Mouse (Mus musculus): ENCODE results near the gene Dbn1. TPM values are rescaled to one million over a fixed set of nuclear protein-coding genes. Genes with fewer than 3 reads are reported as not detected.

Gene Dbn1
- polyA plus RNA-seq, 1 experiment from 2014 or later: 482 TPM

GRCm38 (mm10) chr13:55512379-55513031 is 24.6 kb upstream of the Dbn1 start:
- WGBS: 2% methylated on average over 25 of the region's 25 CpGs
- Histone ChIP-seq H3K4me1 (ENCODE audit: control insufficient read depth, insufficient read depth, low read depth, low read length) (peaks cover 25% of the 10 kb centered on the region), H3K27ac (ENCODE audit: low read depth, low read length) (peak overlapping the region; percentile 87), H3K4me3 (ENCODE audit: low read length) (peak overlapping the region; percentile 87), H3K36me3 (ENCODE audit: control insufficient read depth, insufficient read depth, low read length) (peaks cover 15% of the 10 kb centered on the region), H3K4me2 (ENCODE audit: low read length) (peak overlapping the region; percentile 87), H3K27me3 (replicated peaks; ENCODE audit: control insufficient read depth, insufficient read depth, low read length) (0 out of 2 replicates have a peak, but pooled peaks cover 3% of the 10 kb centered on the region), H3K9me3 (ENCODE audit: control insufficient read depth, low read length) (no peaks in the 10 kb centered on the region), H3K9ac (ENCODE audit: low read depth, low read length) (peak overlapping the region; percentile 97)
- peak; percentile 48 for ATAC-seq

GRCm38 (mm10) chr13:55511492-55511861 is 23.6 kb upstream of the Dbn1 start:
- WGBS: 41% methylated on average over 5 of the region's 5 CpGs
- Histone ChIP-seq H3K4me3 (ENCODE audit: low read length) (no peak overlapping the region), H3K36me3 (ENCODE audit: control insufficient read depth, insufficient read depth, low read length) (peaks cover 21% of the 10 kb centered on the region), H3K4me1 (ENCODE audit: control insufficient read depth, insufficient read depth, low read depth, low read length) (peaks cover 25% of the 10 kb centered on the region), H3K9me3 (ENCODE audit: control insufficient read depth, low read length) (no peaks in the 10 kb centered on the region), H3K4me2 (ENCODE audit: low read length) (peak overlapping the region; percentile 30), H3K27ac (ENCODE audit: low read depth, low read length) (peak overlapping the region; percentile 71), H3K9ac (ENCODE audit: low read depth, low read length) (0 out of 2 replicates have a peak overlapping the region, but pooled peaks have one; percentile 28), H3K27me3 (replicated peaks; ENCODE audit: control insufficient read depth, insufficient read depth, low read length) (0 out of 2 replicates have a peak, but pooled peaks cover 3% of the 10 kb centered on the region)
- no peak for ATAC-seq

- H3K9ac ChIP-seq (ENCODE audit: low read depth, low read length): peak overlapping the region; percentile 28; the same call in 1 of the 2 replicates
Measured at GRCm38 (mm10) chr13:55510668-55511491, 23.0 kb upstream of the Dbn1 start.

GRCm38 (mm10) chr13:55510332-55510667 is 22.4 kb upstream of the Dbn1 start:
- WGBS: 34% methylated on average over 3 of the region's 3 CpGs
- no peak overlapping the region for H3K9ac ChIP-seq (ENCODE audit: low read depth, low read length)

More at GRCm38 (mm10) chr13:55510668-55511491, 23.0 kb upstream of the Dbn1 start:
- Histone ChIP-seq H3K4me3 (ENCODE audit: low read length) (no peak overlapping the region), H3K27me3 (replicated peaks; ENCODE audit: control insufficient read depth, insufficient read depth, low read length) (0 out of 2 replicates have a peak, but pooled peaks cover 3% of the 10 kb centered on the region), H3K4me1 (ENCODE audit: control insufficient read depth, insufficient read depth, low read depth, low read length) (peaks cover 25% of the 10 kb centered on the region), H3K27ac (ENCODE audit: low read depth, low read length) (peak overlapping the region; percentile 71), H3K9me3 (ENCODE audit: control insufficient read depth, low read length) (no peaks in the 10 kb centered on the region), H3K36me3 (ENCODE audit: control insufficient read depth, insufficient read depth, low read length) (peaks cover 26% of the 10 kb centered on the region), H3K4me2 (ENCODE audit: low read length) (peak overlapping the region; percentile 30)
- ATAC-seq: peak; percentile 51
- WGBS: 13% methylated on average over 6 of the region's 6 CpGs

GRCm38 (mm10) chr13:55508531-55508930 is 20.6 kb upstream of the Dbn1 start:
- Histone ChIP-seq H3K4me2 (ENCODE audit: low read length) (no peak overlapping the region), H3K27ac (ENCODE audit: low read depth, low read length) (no peak overlapping the region), H3K4me1 (ENCODE audit: control insufficient read depth, insufficient read depth, low read depth, low read length) (peaks cover 22% of the 10 kb centered on the region), H3K9me3 (ENCODE audit: control insufficient read depth, low read length) (no peaks in the 10 kb centered on the region), H3K9ac (ENCODE audit: low read depth, low read length) (no peak overlapping the region), H3K36me3 (ENCODE audit: control insufficient read depth, insufficient read depth, low read length) (peaks cover 34% of the 10 kb centered on the region), H3K27me3 (replicated peaks; ENCODE audit: control insufficient read depth, insufficient read depth, low read length) (no peaks in the 10 kb centered on the region), H3K4me3 (ENCODE audit: low read length) (no peak overlapping the region)
- 91% methylated on average over 10 of the region's 10 CpGs for WGBS
- ATAC-seq: no peak

More at GRCm38 (mm10) chr13:55510332-55510667, 22.4 kb upstream of the Dbn1 start:
- Histone ChIP-seq H3K27me3 (replicated peaks; ENCODE audit: control insufficient read depth, insufficient read depth, low read length) (0 out of 2 replicates have a peak, but pooled peaks cover 2% of the 10 kb centered on the region), H3K9me3 (ENCODE audit: control insufficient read depth, low read length) (no peaks in the 10 kb centered on the region), H3K27ac (ENCODE audit: low read depth, low read length) (peak overlapping the region; percentile 4; the same call in 1 of the 2 replicates), H3K4me3 (ENCODE audit: low read length) (no peak overlapping the region), H3K4me1 (ENCODE audit: control insufficient read depth, insufficient read depth, low read depth, low read length) (peaks cover 25% of the 10 kb centered on the region), H3K36me3 (ENCODE audit: control insufficient read depth, insufficient read depth, low read length) (peaks cover 32% of the 10 kb centered on the region), H3K4me2 (ENCODE audit: low read length) (no peak overlapping the region)
- no peak for ATAC-seq

- 51% methylated on average over 11 of the region's 11 CpGs for WGBS
- no peak overlapping the region for H3K9ac ChIP-seq (ENCODE audit: low read depth, low read length)
- peaks cover 35% of the 10 kb centered on the region for H3K36me3 ChIP-seq (ENCODE audit: control insufficient read depth, insufficient read depth, low read length)
- no peak for ATAC-seq
- H3K27me3 ChIP-seq (replicated peaks; ENCODE audit: control insufficient read depth, insufficient read depth, low read length): no peaks in the 10 kb centered on the region
- H3K27ac ChIP-seq (ENCODE audit: low read depth, low read length): no peak overlapping the region
- H3K4me3 ChIP-seq (ENCODE audit: low read length): no peak overlapping the region
- H3K4me2 ChIP-seq (ENCODE audit: low read length): no peak overlapping the region
- H3K4me1 ChIP-seq (ENCODE audit: control insufficient read depth, insufficient read depth, low read depth, low read length): peaks cover 22% of the 10 kb centered on the region
- H3K9me3 ChIP-seq (ENCODE audit: control insufficient read depth, low read length): no peaks in the 10 kb centered on the region
Measured at GRCm38 (mm10) chr13:55507877-55508276, 20.0 kb upstream of the Dbn1 start.

GRCm38 (mm10) chr13:55506697-55507096 is 18.8 kb upstream of the Dbn1 start:
- Histone ChIP-seq H3K9me3 (ENCODE audit: control insufficient read depth, low read length) (no peaks in the 10 kb centered on the region), H3K27me3 (replicated peaks; ENCODE audit: control insufficient read depth, insufficient read depth, low read length) (no peaks in the 10 kb centered on the region), H3K4me2 (ENCODE audit: low read length) (no peak overlapping the region), H3K27ac (ENCODE audit: low read depth, low read length) (no peak overlapping the region), H3K4me3 (ENCODE audit: low read length) (no peak overlapping the region), H3K4me1 (ENCODE audit: control insufficient read depth, insufficient read depth, low read depth, low read length) (peaks cover 14% of the 10 kb centered on the region), H3K36me3 (ENCODE audit: control insufficient read depth, insufficient read depth, low read length) (peaks cover 38% of the 10 kb centered on the region), H3K9ac (ENCODE audit: low read depth, low read length) (no peak overlapping the region)
- ATAC-seq: no peak
- 85% methylated on average over 10 of the region's 10 CpGs for WGBS

- H3K9ac ChIP-seq (ENCODE audit: low read depth, low read length): no peak overlapping the region
- H3K4me2 ChIP-seq (ENCODE audit: low read length): no peak overlapping the region
- H3K27me3 ChIP-seq (replicated peaks; ENCODE audit: control insufficient read depth, insufficient read depth, low read length): no peaks in the 10 kb centered on the region
- H3K4me3 ChIP-seq (ENCODE audit: low read length): no peak overlapping the region
- no peak for ATAC-seq
- H3K9me3 ChIP-seq (ENCODE audit: control insufficient read depth, low read length): no peaks in the 10 kb centered on the region
- peaks cover 38% of the 10 kb centered on the region for H3K36me3 ChIP-seq (ENCODE audit: control insufficient read depth, insufficient read depth, low read length)
- no peak overlapping the region for H3K27ac ChIP-seq (ENCODE audit: low read depth, low read length)
- peaks cover 6% of the 10 kb centered on the region for H3K4me1 ChIP-seq (ENCODE audit: control insufficient read depth, insufficient read depth, low read depth, low read length)
- 93% methylated on average over 9 of the region's 9 CpGs for WGBS
Measured at GRCm38 (mm10) chr13:55505810-55506209, 17.9 kb upstream of the Dbn1 start.

- Histone ChIP-seq H3K9me3 (ENCODE audit: control insufficient read depth, low read length) (no peaks in the 10 kb centered on the region), H3K9ac (ENCODE audit: low read depth, low read length) (no peak overlapping the region), H3K4me3 (ENCODE audit: low read length) (no peak overlapping the region), H3K27me3 (replicated peaks; ENCODE audit: control insufficient read depth, insufficient read depth, low read length) (no peaks in the 10 kb centered on the region), H3K4me2 (ENCODE audit: low read length) (no peak overlapping the region), H3K4me1 (ENCODE audit: control insufficient read depth, insufficient read depth, low read depth, low read length) (no peaks in the 10 kb centered on the region), H3K27ac (ENCODE audit: low read depth, low read length) (no peak overlapping the region), H3K36me3 (ENCODE audit: control insufficient read depth, insufficient read depth, low read length) (peaks cover 36% of the 10 kb centered on the region)
- no peak for ATAC-seq
- 82% methylated on average over 5 of the region's 5 CpGs for WGBS
Measured at GRCm38 (mm10) chr13:55504390-55504789, 16.5 kb upstream of the Dbn1 start.

All from hindbrain, embryonic 16.5 days (tissue).